Mouse (Mus musculus): ENCODE results near the gene Naa38.

Naa38 gene

DNA sequence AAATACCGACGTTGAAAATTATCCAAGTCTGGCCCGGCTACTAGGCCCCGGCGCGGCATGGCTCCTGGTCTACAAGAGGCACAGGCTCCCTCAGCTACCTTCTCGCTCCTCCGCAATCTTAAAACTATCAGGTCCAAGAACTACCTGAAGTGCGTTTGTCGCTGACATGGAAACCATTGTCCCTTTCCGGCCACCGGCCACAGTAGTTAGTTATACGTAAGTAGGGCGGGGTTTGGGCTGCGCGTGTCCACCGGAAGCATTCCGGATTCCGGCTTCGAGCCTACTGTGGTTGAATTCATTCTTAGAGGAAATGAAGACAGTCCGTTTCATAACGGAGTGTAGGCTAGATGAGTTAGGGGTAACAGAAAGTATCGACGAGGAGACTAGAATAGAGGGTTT, at the start of gene Naa38, which contains the start of gene Cyb5d1:
Gene Naa38 (plus strand): TSS at position 253 of the 399 bp plus-strand sequence.
Gene Cyb5d1 (minus strand): TSS at position 397 of the 399 bp plus-strand sequence.
- in situ Hi-C loops (cut with MboI, MseI) = loop anchor here in 1 of 2 experiments (5.0 kb wide), 1 partner anchor 37 kb away; no protein-coding TSS in a partner anchor

DNA sequence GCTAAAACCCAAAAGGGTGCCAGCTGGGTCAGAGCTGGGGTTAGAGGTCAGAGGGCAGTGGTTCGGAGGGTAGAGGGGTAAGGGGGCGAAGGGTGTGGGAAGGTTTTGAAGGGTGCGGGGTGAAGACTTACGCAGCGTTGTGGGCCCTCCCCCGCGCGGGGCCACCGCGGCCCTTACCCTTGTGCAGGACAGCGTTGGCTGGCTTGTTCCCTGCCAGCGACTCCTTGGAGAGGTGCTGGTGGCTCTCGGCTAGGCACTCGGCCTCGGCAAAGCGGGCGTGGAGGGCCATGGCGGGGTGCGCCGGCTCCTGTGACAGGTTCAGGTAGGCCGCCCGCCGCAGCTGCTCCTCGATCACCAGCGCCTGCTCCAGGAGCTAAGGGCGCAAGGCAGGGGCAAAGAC, 48.8 kb upstream of the Naa38 start:
- in situ Hi-C loops (cut with MboI, MseI) = no loop called here

DNA sequence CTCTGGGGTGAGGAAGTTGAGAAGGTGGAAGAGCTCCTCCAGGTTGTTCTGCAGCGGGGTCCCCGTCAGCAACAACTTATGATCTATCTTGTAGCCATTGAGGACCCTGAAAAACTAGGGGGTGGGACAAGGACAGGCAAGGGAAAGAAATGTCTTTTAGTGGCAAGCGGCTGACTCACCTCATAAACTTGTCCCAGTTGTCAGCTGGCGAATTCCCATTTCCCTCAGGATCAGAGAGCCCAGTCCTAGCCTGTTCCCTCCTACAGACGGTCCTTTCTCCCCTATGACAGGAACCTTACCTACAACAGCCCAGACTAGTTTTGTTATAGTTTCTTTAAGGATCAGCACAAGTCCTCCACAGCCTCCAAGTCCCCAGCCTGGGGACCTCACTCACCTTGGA, 38.7 kb upstream of the Naa38 start:
- in situ Hi-C loops (cut with MboI, MseI) = no loop called here

DNA sequence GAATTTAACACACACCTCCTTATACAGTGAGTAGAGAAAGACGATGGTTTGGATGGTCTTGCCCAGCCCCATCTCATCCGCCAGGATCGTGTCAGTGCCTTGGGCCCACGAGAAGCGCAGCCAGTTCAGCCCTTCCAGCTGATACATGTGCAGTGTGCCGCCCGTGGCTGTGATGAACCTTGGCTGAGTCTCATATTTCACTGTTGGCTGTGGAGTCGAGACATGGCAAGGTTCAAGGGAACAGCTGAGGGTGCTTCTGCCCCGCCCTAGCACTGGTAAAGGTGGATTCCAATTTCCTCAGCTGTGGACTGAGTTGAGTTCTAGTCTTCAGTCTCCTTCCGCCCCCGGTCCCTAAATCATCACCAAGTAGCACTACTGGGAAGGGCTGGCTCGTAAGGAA, 37.6 kb upstream of the Naa38 start:
- in situ Hi-C loops (cut with MboI, MseI) = no loop called here

DNA sequence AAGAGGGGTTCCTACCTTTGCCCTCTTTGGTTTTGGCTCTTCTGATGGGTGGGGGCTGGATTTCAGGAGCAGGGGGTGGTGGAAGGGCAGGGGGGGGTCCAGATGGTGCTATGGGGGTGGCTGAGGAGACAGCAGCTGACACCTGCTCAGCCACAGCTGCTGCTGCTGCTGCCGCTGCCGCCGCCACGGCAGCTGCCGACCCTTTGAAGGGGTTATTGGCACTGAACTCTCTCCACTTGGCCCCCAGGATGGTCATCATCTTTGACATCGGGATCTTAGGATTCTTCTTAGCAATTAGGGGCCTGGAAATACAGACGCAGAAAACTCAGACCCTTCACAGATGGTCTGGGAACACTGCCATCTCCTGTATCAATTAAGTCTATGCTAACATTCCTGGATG, 33.3 kb upstream of the Naa38 start:
- in situ Hi-C loops (cut with MboI, MseI) = no loop called here

DNA sequence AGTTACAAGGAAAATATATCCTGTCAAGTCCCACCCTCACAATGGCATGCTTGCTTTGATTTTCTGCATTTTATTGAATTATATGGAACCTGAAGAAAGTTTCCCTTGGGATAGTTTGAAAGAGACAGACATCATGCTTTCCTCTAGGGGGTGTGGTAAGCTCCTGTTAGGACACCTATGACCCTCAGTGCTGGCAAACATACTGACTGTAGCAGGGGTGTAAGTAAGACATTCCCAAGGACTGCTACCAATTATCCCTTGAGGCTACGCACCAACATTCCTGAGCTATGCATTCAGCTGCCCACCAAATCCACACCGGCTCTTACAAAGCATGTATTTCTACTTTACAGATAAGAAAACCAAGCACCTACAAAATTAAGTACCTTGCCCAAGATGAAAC, 32.8 kb upstream of the Naa38 start:
- in situ Hi-C loops (cut with MboI, MseI) = no loop called here

DNA sequence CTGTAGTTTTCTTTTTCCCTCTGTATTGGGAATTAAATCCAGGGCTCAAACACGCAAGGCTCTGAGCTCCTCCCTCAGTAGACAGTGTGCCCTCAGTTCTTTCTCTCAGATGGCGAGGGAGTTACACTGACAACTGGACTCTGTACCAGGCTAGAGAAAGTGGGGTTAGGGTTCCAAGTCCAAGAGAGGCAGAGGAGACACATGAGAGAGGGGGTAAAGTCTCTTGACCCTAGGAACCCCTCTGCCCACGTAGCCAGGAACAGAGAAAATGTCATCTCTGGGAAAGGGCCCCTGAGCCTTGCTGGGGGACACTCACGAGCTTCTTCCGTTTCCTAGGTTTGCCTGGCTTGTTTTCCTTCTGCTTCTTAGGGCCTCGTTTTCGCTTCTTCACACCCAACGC, 30.9 kb upstream of the Naa38 start:
- in situ Hi-C loops (cut with MboI, MseI) = no loop called here

DNA sequence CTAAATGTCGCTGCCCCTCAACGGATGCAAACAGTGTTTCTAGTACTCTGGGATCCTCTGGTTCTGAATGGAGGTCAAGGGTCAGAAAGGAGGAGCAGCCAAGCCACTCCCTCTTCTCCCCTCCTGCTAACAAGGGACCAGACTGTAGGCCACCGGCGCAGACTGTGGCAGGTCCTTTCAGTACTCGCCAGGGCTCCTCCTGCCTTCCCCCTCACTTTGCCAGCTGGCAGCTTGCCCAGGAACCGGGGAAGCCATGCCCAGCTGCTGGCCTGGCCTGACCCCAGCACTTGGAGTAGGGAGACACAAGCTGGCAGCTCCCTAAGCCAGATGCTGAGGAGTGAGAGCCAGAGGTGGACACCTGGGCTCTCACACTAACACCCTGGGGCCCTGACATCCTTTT, 30.4 kb upstream of the Naa38 start:
- in situ Hi-C loops (cut with MboI, MseI) = no loop called here

DNA sequence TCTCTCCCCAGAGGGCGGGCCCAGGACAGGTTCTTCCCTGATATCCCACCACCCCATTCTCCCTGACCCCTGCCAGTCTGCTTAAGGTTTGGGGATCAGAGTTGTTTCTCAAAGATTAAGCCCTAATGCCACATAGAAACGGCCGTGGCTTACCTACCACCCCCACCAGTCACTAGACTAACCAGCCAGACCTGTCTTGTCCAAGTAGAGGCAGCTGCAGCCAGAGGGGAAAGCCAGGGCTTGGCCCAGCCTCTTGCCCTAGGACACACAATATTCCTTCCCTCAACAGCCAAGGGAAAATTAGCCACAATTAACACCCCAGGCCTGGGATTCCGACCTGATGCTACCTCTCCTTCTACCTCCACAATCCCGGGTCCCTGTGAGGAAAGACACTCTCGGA, 29.6 kb upstream of the Naa38 start:
- in situ Hi-C loops (cut with MboI, MseI) = no loop called here

DNA sequence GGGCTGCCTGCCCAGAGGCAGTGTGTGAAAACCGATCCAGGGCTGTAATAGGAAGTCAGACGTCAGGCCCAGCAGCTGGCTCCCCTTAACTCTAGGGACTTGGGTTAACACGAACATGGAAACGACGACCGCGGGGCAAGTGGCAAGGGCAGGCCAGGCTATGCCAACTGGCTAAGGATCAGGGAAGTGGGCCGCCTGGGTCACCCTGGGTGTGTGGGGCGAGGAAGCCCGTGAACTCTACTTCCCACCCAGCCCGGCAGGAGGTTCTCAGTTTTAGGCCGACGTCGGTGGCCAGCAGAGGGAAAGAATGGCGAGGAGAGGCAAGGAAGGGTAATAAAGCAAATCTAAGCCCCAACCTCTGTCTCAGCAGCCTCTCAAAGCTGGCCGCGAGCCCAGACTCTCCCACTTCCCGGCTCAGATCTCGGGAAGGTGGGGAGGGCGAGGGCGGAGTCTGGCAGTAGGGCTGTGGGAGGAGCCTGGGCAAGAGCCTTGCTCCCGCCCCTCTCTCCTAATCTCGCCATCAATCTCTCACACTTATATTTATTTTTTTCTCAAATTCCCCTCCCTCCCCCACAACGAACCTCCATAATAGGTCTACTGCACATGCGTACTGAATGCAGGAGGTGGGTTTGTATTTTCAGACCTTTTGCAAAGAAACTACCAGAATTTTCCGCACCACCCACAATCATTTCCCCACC, 29.0 kb upstream of the Naa38 start:
- in situ Hi-C loops (cut with MboI, MseI) = no loop called here

DNA sequence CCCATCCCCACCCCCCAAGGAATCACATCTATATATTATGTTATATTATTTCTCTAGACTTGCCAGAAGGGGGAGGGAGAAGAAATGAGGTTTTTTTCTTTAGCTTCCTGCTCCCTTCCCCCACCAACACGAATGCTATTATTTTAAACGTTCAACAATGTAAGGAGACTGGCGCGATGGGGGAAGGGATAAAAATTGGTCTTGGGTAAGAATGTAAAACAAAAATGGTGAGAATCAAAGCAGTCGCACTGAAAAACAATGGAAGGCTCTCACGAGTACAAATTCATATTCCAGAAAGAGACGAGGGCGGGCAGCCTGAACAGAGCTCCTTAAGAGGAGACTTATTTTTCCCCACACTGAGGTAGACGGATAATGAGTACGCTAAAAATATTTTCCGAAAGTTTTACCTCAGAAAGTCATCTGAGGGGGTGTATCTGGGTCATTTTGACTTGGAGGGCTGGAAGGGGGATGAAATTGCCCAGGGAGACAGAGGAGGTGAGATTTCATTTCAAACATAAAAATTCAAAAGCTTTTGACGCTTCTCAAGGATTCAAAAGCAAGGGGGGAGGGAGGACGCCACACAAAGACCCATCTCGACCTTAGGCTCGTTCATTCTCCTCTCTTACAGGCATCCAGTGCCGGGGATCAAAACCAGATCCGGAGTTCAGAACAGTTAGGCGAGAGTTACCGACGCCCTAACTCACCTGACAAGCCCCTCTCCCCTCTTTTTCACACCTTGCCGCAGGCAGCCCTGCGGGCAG, 28.3 kb upstream of the Naa38 start:
- in situ Hi-C loops (cut with MboI, MseI) = no loop called here

DNA sequence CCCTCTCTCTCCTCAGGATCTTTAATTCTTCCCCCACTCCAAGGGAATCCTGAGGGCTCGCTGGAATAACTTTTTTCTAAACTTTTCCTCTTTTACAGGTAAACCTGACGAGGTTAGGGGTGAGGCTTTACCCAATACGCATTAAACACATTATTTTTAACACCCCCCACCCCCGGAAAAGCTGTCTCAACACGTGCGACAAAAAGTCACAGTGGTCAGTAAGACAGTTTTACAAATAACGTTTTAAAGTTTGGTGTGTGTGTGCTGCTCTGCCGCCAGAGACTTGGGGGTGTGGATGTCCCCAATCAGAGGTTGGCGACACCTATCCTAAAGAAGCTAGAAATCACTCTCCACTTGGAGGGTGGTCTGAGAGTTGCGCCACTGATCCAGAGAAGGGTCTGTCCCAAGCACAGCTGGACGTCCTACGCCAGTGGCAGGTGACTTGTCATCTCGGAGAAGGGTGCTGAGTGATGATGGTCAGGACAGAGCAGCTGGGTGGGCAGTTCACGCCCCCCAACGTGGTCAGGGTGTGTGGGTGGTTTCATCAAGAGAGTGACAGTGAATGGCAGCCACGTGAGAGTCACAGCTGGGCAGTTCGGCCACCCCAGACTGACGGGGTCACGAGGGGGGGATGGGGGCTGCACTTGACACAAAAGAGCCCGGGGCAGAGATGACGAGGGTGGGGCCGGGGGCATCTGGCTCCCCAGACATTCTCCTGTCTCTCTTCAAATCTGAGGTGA, 27.5 kb upstream of the Naa38 start:
- in situ Hi-C loops (cut with MboI, MseI) = no loop called here

DNA sequence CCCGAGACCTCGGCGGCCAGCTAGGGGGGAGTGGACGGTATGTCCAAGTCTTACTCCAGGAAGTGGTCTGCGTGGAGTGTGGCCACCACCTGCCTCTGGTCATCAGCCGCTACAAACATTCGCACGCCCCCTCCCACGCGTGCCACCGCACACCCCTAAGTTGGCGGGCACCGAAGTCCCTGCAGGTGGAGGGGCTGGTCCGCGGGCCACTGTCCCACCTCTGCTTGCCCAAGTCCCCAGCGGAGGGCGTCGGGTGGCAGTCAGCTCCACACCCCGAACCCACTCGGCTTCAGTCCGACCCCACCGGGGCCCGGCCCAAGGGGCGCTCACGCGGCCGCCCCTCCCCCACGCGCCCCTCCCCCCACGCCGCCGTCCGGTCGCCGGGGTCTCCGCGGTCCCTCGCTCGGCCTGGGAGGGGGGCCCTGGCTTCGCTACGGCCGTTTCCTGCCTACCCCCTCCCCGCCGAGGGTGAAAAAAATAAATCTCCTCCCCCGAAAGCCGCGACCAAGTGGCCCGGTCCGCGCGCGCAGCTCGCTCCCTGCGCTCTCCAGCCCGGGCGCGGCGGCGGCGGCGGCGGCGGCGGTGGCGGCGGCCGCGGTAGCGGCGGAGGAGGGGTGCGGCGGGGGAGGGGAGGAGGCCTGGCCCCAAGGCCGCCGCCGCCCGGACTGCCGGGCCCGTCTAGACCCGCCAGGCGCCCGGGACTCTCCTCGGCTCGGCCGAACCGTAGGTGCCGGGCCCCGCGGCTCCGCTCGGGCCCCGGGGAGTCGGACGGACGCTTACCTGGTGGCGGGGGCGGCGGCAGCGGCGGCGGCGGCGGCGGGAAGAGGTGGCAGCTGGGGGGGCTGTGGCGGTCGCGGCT, 26.7 kb upstream of the Naa38 start:
- in situ Hi-C loops (cut with MboI, MseI) = no loop called here

DNA sequence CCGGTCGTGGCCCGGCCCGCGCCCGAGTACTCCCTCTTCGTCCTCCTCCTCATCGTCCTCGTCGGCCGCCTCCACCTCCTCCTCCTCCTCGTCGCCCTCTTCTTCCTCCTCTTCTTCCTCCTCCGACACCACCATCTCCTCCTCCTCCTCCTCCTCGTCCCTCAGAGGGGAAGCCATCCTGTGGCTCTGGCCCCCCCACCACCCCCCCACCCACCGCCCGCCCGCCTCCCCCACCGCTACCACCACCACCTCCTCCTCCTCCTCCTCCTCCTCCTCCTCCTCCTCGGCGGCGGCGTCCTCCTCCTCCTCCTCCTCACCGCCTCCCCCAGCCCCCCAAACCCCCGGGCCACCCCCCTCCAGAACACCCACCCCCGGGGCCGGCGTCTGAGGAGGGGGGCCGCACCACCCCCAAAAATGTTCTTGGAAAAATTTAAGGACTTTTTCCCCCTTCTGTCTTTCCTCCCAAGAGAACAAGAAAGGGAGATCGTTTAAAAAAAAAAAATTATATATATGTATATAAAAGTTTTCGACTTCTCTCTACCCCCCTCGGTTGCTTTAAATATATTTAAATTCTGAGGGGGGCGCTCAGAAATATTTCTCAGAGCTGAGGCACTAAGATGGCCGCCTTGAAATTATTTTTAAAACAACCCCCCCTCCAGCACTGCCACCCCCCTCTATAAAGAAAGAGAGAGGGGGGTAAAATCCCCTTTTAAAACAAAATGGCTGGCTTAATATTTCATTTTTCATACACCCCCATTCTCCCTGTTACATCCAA, 25.9 kb upstream of the Naa38 start, which contains the start of gene Chd3:
Gene Chd3 (minus strand): TSS at position 192 of the 775 bp plus-strand sequence.
- in situ Hi-C loops (cut with MboI, MseI) = no loop called here

DNA sequence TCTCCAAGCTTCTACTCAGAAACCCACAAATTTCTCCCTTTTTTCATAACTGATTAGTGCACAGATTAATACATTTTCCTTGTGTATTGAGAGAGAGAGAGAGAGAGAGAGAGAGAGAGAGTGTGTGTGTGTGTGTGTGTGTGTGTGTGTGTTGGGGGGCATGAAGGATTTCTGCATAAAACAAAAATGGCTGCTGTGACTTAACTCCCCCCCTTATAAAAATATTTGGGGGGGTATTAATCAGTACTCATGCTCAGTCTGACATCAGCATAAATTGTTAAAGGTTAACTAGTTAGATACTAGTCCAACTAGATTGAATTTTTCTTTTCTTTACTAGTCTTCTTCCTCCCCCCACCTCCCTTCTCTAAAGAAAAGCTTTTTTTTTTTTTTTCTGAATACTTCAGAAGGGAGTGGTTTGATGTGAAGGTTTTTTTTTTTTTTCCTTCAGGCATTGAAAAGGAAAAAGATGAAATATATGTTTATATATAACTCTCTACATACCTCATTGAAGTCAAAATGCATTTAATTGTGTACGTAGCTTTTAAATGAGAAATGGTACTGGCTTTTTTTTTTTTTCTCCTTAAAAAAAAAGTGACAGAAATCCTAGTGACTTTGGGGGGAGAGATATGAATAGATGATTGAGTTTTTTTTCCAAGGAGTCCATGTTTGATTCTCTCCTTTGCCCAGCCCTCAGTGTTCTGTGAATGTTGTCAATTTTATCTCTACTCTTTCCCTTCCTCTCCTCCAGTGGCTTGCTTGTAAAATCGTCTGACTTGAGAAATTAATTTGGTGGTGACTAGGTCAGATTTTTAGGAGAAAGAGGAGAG, 25.1 kb upstream of the Naa38 start:
- in situ Hi-C loops (cut with MboI, MseI) = no loop called here

DNA sequence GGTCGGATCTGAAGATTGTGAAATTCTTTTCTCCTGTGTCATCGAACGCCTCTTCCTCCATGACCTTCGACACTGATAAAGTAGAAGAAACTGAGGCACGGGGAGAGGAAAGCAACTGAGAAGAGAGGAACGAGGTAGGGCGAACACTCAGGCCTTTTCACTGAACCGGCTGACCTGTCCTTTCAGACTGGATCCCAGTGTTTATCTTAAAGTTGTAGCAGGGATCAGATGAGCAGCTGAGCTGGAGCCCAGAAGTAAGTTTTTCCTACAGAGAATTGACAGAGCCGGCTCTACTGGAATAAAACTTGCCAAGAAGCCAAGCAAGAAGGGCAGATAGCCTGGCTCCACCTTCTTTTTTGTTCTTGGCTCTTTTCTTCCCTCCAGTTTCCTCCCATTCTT, 24.5 kb upstream of the Naa38 start:
- in situ Hi-C loops (cut with MboI, MseI) = no loop called here

DNA sequence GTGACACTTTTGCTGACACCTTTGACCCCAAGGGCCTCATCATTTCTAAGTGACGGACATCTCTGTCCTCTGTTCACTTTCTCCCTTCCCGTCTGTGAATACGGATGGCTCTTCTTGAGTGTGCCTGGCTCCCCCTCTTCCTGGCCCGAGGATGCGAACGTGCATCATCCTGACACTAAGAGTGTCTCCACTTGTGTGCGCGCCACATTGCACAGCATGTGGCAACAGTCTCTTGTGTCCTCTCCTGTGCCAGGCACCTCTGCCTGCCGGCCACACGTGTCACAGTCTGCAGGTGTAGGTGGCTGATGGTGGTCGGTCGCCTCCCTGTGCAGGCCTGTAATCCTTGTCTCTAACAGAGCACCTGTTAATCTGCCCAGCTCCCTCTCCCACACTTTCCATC, 23.7 kb upstream of the Naa38 start:
- in situ Hi-C loops (cut with MboI, MseI) = no loop called here

DNA sequence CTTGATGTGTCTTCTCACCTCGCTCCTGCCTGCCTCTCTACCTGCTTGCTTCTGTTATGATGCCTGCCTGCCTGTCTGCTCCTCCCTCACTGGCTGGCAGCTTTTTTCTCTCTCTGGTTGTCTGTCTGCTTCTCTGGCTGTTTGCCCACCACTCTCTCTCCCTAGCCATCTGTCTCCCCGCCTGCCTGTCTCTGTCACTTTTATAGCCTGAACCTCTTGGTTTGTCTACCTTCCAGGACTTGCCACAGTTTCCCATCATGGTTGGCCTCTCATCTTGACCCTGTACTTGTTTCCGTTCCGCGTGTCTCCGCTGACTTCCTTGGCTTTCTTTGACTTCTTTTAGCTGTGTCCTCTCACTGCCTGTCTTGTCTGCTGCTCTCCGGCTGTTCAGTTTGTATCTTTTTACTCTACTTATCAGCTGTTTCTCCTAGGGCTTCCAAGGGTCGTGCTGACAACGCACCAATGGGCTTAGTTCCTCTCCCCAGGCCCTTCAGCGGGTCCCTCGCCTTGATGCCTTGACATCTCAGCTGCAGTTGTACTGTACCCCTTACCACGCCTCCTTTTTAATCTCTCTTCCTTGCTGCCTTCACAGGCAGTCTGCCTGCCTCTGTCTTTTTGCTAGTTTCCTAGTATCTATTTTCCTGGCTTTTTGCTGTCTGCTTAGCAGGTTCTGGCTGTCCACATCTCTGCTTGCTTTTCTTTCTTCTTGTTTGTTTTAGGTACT, 23.1 kb upstream of the Naa38 start:
- in situ Hi-C loops (cut with MboI, MseI) = no loop called here

DNA sequence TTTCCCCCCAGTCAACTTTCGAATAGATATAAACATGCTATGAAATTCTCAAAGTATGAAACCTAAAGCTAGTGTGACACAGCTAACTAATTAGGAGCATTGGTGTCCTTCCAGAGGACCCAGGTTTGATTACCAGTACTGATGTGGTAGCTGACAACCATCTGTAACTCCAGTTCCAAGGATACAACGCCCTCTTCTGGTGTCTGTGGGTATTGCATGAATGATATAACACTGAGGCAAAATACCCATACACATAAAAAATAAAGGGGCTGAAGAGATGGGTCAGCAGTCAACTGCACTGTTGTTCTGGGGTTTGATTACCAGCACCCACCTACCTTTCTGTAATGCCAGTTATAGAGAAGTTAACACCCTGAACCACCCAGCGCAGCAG, 22.5 kb upstream of the Naa38 start:
- in situ Hi-C loops (cut with MboI, MseI) = no loop called here
